Mouse (Mus musculus) brain, embryonic 14.5 days (tissue): ENCODE measurements around the gene Gpr83. TPM values are rescaled to one million over a fixed set of nuclear protein-coding genes. Genes with fewer than 3 reads are reported as not detected.

Experiments used
- DNase-seq: peaks from one replicate; pipeline ENCODE4 v3.0.0-alpha.2; 2011; ENCODE audit warnings: low read depth
- CTCF ChIP-seq: fragments of 200-500 bp; IDR thresholded peaks from 2 replicates; pipeline ENCODE4 v1.5.1; 2012; ENCODE audit warnings: inconsistent platforms, mild to moderate bottlenecking, moderate library complexity, borderline replicate concordance; ENCODE audit not compliant: insufficient read depth, insufficient read length; ENCODE audit errors: extremely low read depth
- POLR2A ChIP-seq: fragments of 200-500 bp; IDR thresholded peaks from 2 replicates; pipeline ENCODE4 v1.6.1; 2012; ENCODE audit warnings: mild to moderate bottlenecking, inconsistent platforms, borderline replicate concordance; ENCODE audit not compliant: poor library complexity, insufficient read depth, insufficient read length, severe bottlenecking; ENCODE audit errors: extremely low read depth
- polyA plus RNA-seq: library from polyadenylated mRNA; depleted of rRNA; stranded (reverse); fragments of >200 nt; gene quantifications from 2 replicates; pipeline ENCODE4 v1.2.3, GENCODE M21; 2012; rRNA removed

Gpr83 gene
- polyA plus RNA-seq, 1 experiment = 2.2 TPM

- peak; percentile 64 for DNase-seq
- TF ChIP-seq CTCF (no peak), POLR2A (no peak)
Observed at GRCm38 (mm10) chr9:14897102-14897501, 37.1 kb downstream of the Gpr83 start.

GRCm38 (mm10) chr9:14901757-14902156, 41.7 kb downstream of the Gpr83 start:
- TF ChIP-seq CTCF (no peak), POLR2A (no peak)
- DNase-seq = no peak

- no peak for TF ChIP-seq CTCF
- TF ChIP-seq POLR2A = no peak
- no peak for DNase-seq
Observed at GRCm38 (mm10) chr9:14902416-14902815, 42.4 kb downstream of the Gpr83 start.

DNA sequence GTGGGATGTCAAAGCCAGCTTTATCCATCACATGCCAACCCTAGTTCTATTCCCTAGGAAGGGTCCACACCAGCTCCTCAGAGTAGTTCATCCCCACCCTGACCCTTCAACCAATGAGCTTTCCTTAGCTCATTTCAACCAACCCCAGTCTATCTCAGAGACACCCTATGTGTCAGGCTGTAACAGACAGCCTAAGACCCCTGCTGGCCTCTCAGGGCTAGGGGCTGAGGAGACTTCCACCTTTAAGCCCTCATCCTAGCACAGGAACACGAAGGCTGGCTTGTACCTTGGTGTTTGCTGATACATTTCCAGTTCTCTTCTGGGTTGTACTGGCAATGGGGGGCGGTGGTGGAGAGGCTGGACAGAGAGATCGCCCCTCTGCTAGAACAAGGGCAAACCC, 43.0 kb downstream of the Gpr83 start:
- no peak for DNase-seq
- TF ChIP-seq POLR2A = no peak
- TF ChIP-seq CTCF = no peak

- TF ChIP-seq CTCF = no peak
- DNase-seq = no peak
Observed at GRCm38 (mm10) chr9:14903581-14904378, 43.8 kb downstream of the Gpr83 start, which contains the start of gene Izumo1r. TSS of gene Izumo1r (minus strand) at chr9:14903949.

DNA sequence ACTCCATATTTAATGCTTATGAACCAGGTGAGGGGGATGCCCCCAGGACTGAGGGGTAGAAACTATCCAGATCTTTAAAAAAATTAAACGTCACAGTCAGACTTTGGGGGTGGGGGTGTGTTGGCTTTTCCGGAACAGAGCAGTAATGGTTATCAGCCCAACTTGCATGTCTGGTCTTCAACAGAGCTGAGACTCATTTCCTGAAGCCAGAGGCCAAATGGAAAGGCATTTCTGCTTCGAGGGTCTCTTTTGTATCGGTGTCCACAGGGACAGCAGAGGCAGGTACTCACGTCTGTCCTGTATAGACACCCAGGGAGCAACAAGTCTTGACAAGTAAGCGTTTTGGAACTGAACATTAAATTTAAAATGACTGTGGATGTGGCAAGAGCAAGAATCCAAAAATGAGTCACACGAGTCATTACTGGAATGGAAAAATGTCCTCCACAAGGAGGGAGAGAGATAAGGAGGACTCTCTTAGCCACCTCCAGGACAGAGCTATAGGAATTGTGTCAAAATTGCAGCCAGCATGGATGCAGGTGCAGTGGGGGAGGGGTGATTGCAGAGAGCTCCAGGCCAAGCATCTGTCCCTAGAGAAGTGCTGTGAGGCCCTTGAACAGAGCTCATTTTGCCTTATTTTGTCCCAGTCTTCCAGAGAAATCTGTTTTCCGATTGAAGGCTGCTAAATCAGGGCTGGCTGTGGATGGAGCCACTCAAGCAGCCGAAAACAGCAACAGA, 44.9 kb downstream of the Gpr83 start:
- no peak for TF ChIP-seq CTCF
- no peak for TF ChIP-seq POLR2A

GRCm38 (mm10) chr9:14905956-14906355, 45.9 kb downstream of the Gpr83 start:
- DNase-seq = no peak
- no peak for TF ChIP-seq POLR2A
- TF ChIP-seq CTCF = no peak

More for the DNA sequence above, 44.9 kb downstream of the Gpr83 start:
- peak; percentile 57 for DNase-seq

- TF ChIP-seq CTCF = no peak
- TF ChIP-seq POLR2A = no peak
- no peak for DNase-seq
Observed at GRCm38 (mm10) chr9:14907816-14908415, 47.9 kb downstream of the Gpr83 start.

- DNase-seq = peak; percentile 63
- TF ChIP-seq POLR2A = no peak
- no peak for TF ChIP-seq CTCF
Observed at GRCm38 (mm10) chr9:14909981-14910380, 50.0 kb downstream of the Gpr83 start.

GRCm38 (mm10) chr9:14912037-14912436, 52.0 kb downstream of the Gpr83 start:
- DNase-seq = no peak
- TF ChIP-seq POLR2A (no peak), CTCF (no peak)

DNA sequence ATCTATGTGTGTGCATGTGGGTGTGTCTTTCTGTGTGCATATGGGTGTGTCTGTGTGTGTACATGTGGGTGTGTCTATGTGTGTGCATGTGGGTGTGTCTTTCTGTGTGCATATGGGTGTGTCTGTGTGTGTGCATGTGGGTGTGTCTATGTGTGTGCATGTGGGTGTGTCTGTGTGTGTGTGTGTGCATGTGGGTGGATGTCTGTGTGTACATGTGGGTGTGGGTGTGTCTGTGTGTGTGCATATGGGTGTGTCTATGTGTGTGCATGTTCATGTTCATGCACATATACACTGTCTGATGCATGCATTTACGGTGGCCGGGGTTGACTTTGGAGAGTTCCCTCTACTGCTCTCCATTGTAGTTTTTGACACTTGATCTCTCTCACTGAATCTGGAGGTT, 57.7 kb downstream of the Gpr83 start:
- DNase-seq = no peak
- TF ChIP-seq CTCF (no peak), POLR2A (no peak)

- TF ChIP-seq CTCF (no peak), POLR2A (no peak)
- DNase-seq = no peak
Observed at GRCm38 (mm10) chr9:14918825-14919668, 59.0 kb downstream of the Gpr83 start.

Other genes with a start within 250 kb of the Gpr83 start
- gene Amotl1, start 215.2 kb upstream of the Gpr83 start, polyA plus RNA-seq = 17.5 and 23.6 TPM in 2 replicates
- gene Piwil4, start 119.5 kb upstream of the Gpr83 start, polyA plus RNA-seq = 0.29 and 0.30 TPM in 2 replicates
- gene Fut4, start 107.8 kb upstream of the Gpr83 start, polyA plus RNA-seq = 0.57 and 1.0 TPM in 2 replicates
- gene 1700012B09Rik, start 89.2 kb upstream of the Gpr83 start, polyA plus RNA-seq = 0.61 and 1.3 TPM in 2 replicates
- gene Mre11a, start 75.6 kb upstream of the Gpr83 start, polyA plus RNA-seq = 9.4 and 10.8 TPM in 2 replicates
- gene Ankrd49, start 75.4 kb upstream of the Gpr83 start, polyA plus RNA-seq = 18.1 and 21.1 TPM in 2 replicates
- gene Izumo1r, start 43.7 kb downstream of the Gpr83 start, polyA plus RNA-seq = not detected in 2 replicates
- gene Panx1, start 185.3 kb downstream of the Gpr83 start, polyA plus RNA-seq = 177 and 179 TPM in 2 replicates